Mouse (Mus musculus) mature B cell (primary cell): Measurements from ENCODE around the gene Rassf6.

ENCODE experiments used
- in situ Hi-C: fragments of 300-500 bp; cut with MboI; formaldehyde crosslinking; loops from 2 replicates; pipeline ENCODE4 v1.14.3; 2019

The Rassf6 gene

DNA sequence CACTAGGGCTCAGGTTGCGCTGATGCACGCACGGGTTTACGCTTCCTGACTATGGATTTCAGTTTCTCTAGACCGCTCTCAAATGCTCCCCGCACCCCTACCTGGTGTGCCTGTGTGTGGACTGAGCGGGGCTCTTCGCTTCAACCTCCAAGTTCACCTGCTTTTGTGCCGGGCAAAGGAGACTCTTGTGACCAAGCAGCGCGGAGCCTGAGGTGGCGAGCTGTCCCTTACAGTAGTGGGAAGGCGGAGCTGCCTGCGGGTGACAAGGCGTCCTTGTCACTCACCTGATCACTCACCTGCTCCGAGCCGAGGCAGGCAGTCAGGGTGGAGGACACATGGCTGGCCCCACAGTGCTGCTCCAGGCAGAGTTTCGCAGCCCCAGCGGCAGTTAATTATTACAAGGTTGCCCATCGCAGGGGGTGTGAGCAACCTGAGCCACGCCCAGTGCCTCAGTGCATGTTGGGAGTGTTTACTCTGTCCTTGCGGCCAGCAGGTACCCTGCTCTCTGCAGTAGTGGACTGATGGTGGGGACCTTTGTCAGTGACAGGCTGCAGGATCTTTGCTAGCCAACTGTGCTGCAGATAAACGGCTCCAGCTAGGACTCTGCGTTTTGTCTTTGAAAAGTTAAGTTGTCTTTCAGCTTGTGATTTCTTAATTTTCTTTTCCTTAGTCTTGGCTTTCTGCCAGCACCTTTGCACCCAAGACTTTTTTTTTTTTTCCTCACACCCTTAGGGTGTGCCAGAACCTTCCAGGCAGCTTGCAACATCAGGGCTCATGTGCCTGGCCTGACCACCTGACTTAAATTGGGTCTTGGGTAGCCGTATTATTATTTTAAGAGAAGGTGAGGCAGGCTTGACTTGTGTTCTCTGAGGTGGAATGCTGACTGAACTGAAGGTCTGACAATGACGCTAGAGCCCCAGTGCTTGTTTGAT is at the start of gene Rassf6:
Rassf6 (minus strand) TSS at position 372 of the 932 bp plus-strand sequence.
- in situ Hi-C loops = no loop called here

- in situ Hi-C loops = no loop called here
Observed at GRCm38 (mm10) chr5:90689426-90690128, 49.1 kb upstream of the Rassf6 start.

GRCm38 (mm10) chr5:90687913-90688312 is 47.5 kb upstream of the Rassf6 start:
- in situ Hi-C loops = no loop called here

GRCm38 (mm10) chr5:90684994-90685393 is 44.5 kb upstream of the Rassf6 start:
- in situ Hi-C loops = no loop called here

- in situ Hi-C loops = no loop called here
Observed at GRCm38 (mm10) chr5:90681842-90682241, 41.4 kb upstream of the Rassf6 start.

DNA sequence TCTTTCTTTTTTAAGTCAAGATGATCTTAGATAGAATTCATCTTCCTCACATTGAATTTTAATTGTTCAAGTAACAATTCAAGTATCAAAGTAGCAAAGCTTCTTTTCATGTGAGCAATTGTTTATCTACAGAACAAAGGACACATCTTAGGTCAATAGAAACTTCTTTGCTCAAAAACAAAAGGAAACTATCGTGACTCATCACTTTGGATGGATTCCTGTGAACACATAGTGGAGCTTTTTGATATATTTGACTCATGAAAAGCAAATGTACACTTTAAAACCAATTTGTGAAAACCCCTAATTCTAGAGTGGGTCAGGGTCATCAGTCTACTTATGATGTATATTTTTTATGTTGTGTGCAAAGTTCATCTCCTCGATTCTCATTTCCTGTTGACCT is 37.1 kb upstream of the Rassf6 start:
- in situ Hi-C loops = no loop called here

- in situ Hi-C loops = loop anchor here (25.0 kb wide), 1 partner anchor 275 kb away; the partner anchor contains the start of gene Mthfd2l
Observed at GRCm38 (mm10) chr5:90661852-90662251, 21.4 kb upstream of the Rassf6 start.

DNA sequence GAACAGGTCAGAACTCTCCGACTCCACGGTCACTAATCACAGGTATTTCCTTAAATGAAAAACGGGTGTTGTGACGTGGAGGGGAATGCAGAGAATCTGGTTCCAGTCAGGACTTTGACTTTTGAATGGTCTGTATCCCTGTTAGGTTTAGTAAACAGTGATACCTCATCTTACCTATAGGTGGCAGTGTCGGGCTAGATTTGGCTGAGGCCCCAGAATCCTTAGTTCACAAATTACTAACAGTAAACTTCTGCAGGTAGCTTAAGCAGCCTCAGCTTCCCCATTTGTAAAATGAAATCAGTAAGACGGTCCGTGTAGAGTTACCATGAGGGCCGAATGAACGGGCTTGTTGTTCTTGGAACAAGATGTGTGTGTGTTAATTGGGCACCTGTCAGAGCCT is 21.0 kb upstream of the Rassf6 start:
- in situ Hi-C loops = loop anchor here (25.0 kb wide), 1 partner anchor 276 kb away; the partner anchor contains the start of gene Mthfd2l

- in situ Hi-C loops = loop anchor here (25.0 kb wide), 1 partner anchor 277 kb away; the partner anchor contains the start of gene Mthfd2l
Observed at GRCm38 (mm10) chr5:90660411-90660810, 20.0 kb upstream of the Rassf6 start.

- in situ Hi-C loops = loop anchor here (25.0 kb wide), 1 partner anchor 281 kb away; the partner anchor contains the start of gene Mthfd2l
Observed at GRCm38 (mm10) chr5:90656681-90657080, 16.2 kb upstream of the Rassf6 start.

DNA sequence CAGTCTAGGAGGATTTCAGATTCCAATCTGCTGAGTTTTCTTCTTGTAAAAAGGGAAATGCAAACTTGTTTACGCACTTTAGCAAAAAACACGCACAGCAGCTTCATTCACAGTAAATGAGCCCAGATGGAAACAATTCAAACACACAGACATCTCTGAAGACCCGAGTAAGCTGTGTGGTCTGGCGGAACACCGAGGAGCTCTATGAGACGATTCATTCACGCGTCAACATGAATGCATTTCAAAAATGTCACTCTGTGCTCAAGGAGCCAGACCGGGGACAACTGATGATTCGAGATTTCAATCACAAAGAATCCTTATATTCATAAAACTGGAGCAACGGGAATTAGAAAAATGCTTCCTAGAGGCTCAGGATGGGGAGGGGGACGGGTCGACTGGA is 15.4 kb upstream of the Rassf6 start:
- in situ Hi-C loops = loop anchor here (25.0 kb wide), 1 partner anchor 281 kb away; the partner anchor contains the start of gene Mthfd2l

- in situ Hi-C loops = loop anchor here (5.0 to 25.0 kb wide), 2 partner anchors 52 to 283 kb away; partner anchors contain the start of gene Mthfd2l
Observed at GRCm38 (mm10) chr5:90654798-90655197, 14.3 kb upstream of the Rassf6 start.

DNA sequence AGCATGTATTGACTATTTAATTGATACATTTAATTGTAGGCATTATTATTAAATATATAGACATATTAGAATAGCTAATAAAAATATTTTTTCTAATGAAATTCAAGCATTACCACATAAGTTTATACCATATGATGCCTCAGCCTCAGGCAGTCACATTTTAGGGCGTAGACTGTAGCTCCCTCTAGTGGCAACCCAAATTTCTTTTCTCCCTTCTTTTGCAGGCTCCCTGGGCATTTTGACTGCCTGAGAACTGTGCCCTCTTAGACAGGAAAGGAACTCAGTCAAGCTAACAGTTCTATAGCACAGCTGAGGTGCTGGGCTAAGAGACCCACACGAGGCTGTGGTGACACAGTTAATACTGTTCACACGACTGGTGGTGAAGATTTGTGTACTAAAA is 12.3 kb upstream of the Rassf6 start:
- in situ Hi-C loops = loop anchor here (5.0 to 25.0 kb wide), 2 partner anchors 50 to 285 kb away; partner anchors contain the start of gene Mthfd2l

DNA sequence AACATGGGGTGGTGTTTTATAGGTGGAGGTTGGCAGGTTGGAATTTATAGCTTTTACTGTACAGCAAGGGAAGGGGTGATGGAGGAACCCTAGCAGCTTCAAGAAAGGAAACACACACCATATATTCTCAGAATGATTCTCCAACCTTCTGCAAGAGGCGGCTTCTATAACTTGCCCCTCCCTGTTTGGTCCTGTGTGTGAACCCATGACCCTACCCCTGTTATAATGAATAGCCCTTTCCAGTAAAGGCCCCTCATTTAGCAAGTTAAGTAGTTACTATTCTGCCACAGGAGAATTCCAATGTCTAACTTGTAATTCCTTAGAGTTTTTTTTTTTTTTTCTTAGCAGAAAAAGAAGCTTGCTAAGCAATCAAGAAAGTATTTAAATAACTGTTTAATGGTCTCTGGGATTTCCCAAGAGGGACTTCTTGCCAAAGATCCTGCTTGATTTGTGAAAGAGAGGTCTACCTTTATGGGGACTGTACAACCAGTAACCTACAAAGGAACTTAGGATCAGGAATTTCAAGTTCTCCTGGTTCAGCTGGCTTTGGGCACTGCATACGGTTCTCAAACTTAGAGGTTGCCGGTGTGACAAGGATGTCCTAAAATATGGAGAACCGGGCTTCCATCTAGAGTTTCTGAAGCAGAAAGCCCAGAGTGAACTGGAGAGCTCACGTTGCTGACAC is 10.2 kb upstream of the Rassf6 start:
- in situ Hi-C loops = loop anchor here (5.0 to 25.0 kb wide), 2 partner anchors 48 to 287 kb away; partner anchors contain the start of gene Mthfd2l

DNA sequence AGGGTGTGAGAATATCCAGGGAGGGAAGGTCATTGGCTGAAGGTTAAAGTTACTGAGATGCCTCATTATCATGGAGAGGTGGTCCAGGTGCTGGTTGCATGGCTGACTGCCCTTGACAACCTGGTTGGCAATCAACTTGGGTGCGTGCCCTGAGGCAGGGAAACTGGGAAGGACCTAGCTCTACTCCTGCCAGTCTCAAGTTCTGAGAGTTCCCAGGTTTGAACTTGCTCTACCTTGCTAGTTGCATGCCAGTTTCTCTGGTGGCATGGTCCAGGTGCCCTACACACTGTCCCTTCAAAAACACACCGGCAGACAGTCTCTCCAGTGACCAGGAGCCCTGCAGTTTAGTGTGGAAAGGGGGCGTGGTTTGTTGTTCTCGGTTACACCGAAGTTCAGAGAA is 7.0 kb upstream of the Rassf6 start:
- in situ Hi-C loops = no loop called here

- in situ Hi-C loops = no loop called here
Observed at GRCm38 (mm10) chr5:90646398-90646797, 5.9 kb upstream of the Rassf6 start.

- in situ Hi-C loops = no loop called here
Observed at GRCm38 (mm10) chr5:90645579-90645978, 5.1 kb upstream of the Rassf6 start.

- in situ Hi-C loops = no loop called here
Observed at GRCm38 (mm10) chr5:90641218-90641610, 757 bp upstream of the Rassf6 start.

- in situ Hi-C loops = no loop called here
Observed at GRCm38 (mm10) chr5:90634885-90635284, 5.6 kb downstream of the Rassf6 start.

DNA sequence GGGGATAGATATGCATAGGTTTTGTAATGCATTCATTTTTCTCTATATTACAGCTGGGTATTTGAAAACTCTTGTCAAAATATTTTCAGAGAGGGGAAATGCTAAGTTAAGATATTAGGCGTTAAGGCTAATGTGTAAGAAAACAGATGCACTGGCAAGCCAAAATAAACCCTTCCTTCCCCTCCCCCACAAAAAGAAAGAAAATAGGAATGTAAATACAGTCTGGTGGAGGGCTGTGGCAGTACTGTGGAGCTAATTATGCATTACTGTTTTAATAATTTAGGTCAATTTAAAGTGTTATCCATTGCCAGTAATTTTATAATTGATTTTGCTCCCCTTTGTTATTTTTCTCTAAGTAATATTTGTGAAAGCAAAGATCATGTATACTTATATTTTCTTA is 11.9 kb downstream of the Rassf6 start:
- in situ Hi-C loops = no loop called here

GRCm38 (mm10) chr5:90628011-90628410 is 12.4 kb downstream of the Rassf6 start:
- in situ Hi-C loops = no loop called here

DNA sequence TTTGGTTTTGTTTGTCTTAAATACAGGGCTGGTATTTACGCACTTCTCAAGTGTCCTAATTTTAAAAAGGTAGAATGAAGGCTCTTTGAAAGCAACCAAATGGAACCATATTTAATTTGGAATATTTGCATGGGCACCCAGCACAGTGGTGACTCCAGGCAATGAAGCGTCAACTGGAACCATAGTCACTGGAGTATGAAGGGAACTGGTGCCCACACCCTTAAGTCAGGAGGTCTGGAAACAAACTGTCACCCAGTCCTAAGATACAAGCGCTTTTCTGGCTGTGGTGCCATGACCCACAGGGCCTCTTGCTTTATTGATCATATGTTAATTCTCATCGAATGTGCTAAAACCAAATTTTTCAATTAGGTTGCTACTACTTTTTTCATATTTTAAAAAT is 13.0 kb downstream of the Rassf6 start:
- in situ Hi-C loops = no loop called here
